Mouse (Mus musculus) MEL (cell line): ENCODE measurements at regions not wholly inside any gene's neighbourhood (a gene's known extent, or its start where the extent isn't known, plus 50 kb on each side); places are given as distances from the start of the nearest gene placed in this dataset.

Source experiments
- CHD1 ChIP-seq: IDR thresholded peaks from 2 replicates; pipeline ENCODE4 v1.6.1; 2012; ENCODE audit warnings: low read depth, mild to moderate bottlenecking, inconsistent platforms, low read length, improper control_type of control experiment
- CTCF ChIP-seq, 3 experiments: IDR thresholded peaks in 2 of 3; conservative IDR thresholded peaks in 1 of 3; 2 replicates each; pipeline ENCODE4 v1.5.1; 2011 to 2012; ENCODE audit warnings: low read length in 3 of 3, low read depth in 2 of 3, mild to moderate bottlenecking in 2 of 3, improper control_type of control experiment in 1 of 3, inconsistent platforms in 1 of 3, mixed read lengths in 1 of 3, moderate library complexity in 1 of 3; ENCODE audit not compliant: control insufficient read depth in 1 of 3, insufficient read depth in 1 of 3, poor library complexity in 1 of 3, severe bottlenecking in 1 of 3
- GATA1 ChIP-seq: IDR thresholded peaks from 2 replicates; pipeline ENCODE4 v1.6.1; 2011; ENCODE audit warnings: low read depth, low read length, improper control_type of control experiment
- MAX ChIP-seq: IDR thresholded peaks from 2 replicates; pipeline ENCODE4 v1.6.1; 2011; ENCODE audit warnings: low read length, improper control_type of control experiment
- MAZ ChIP-seq: IDR thresholded peaks from 2 replicates; pipeline ENCODE4 v1.6.1; 2012; ENCODE audit warnings: low read depth, mild to moderate bottlenecking, inconsistent platforms, low read length, improper control_type of control experiment
- MYC ChIP-seq: IDR thresholded peaks from 2 replicates; pipeline ENCODE4 v1.6.1; 2011; ENCODE audit warnings: low read depth, mild to moderate bottlenecking, low read length, improper control_type of control experiment, moderate library complexity
- POLR2A ChIP-seq, 2 experiments: IDR thresholded peaks; 2 replicates each; pipeline ENCODE4 v1.6.1; 2011 to 2012; ENCODE audit warnings: low read length in 2 of 2, mild to moderate bottlenecking in 2 of 2, control low read depth in 1 of 2, improper control_type of control experiment in 1 of 2, low read depth in 1 of 2, moderate library complexity in 1 of 2; ENCODE audit not compliant: control insufficient read depth in 1 of 2, insufficient read depth in 1 of 2, poor library complexity in 1 of 2
- SIN3A ChIP-seq: IDR thresholded peaks from 2 replicates; pipeline ENCODE4 v1.6.1; 2012; ENCODE audit warnings: low read length, improper control_type of control experiment, inconsistent platforms
- TAL1 ChIP-seq: IDR thresholded peaks from 2 replicates; pipeline ENCODE4 v1.6.1; 2012; ENCODE audit warnings: mild to moderate bottlenecking, inconsistent platforms, low read length, moderate library complexity, mixed read lengths
- USF1 ChIP-seq: IDR thresholded peaks from 2 replicates; pipeline ENCODE4 v1.6.1; 2014; ENCODE audit warnings: low read depth, mild to moderate bottlenecking, inconsistent platforms, low read length, improper control_type of control experiment, moderate library complexity
- USF2 ChIP-seq, 2 experiments: IDR thresholded peaks; 2 replicates each; pipeline ENCODE4 v1.6.1; 2011 to 2012; ENCODE audit warnings: improper control_type of control experiment in 2 of 2, low read length in 2 of 2, borderline replicate concordance in 1 of 2, inconsistent platforms in 1 of 2, low read depth in 1 of 2, mild to moderate bottlenecking in 1 of 2; ENCODE audit not compliant: insufficient read depth in 1 of 2
- ZC3H11A ChIP-seq: IDR thresholded peaks from 2 replicates; pipeline ENCODE4 v1.6.1; 2012; ENCODE audit warnings: low read depth, mild to moderate bottlenecking, inconsistent platforms, low read length, improper control_type of control experiment
- ZNF384 ChIP-seq: IDR thresholded peaks from 2 replicates; pipeline ENCODE4 v1.6.1; 2012; ENCODE audit warnings: low read depth, mild to moderate bottlenecking, inconsistent platforms, low read length, improper control_type of control experiment

DNA sequence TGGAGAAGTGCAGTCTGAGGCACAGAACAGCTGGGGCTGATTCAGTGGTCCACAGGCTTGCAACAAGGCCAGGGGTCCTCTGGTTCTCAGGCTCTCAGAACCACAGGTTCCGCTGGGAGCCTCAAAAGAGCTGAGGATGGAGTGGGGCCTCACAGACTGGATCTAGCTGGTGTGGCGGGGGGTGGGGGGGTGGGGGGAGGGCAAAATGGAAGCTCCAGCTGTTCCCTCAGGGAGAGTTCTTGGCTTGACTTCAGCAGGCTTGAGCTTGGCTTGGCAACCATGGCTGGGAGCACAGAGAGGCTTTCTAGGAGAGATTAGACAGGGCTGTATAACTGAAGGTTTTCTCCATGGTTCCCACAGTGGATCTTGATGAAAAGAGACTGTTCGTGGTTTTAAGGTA is 553.1 kb upstream of the Impad1 start:
- TF ChIP-seq TAL1: no peak
- no peak for TF ChIP-seq CHD1
- TF ChIP-seq CTCF (IDR thresholded peaks at IDR 0.05 in 2 of 3, conservative IDR thresholded peaks at IDR 0.05 in 1 of 3; ENCODE audit: control insufficient read depth in 1 of 3, insufficient read depth in 1 of 3, low read depth in 2 of 3, low read length in 3 of 3, poor library complexity in 1 of 3, severe bottlenecking in 1 of 3): no peak
- no peak for TF ChIP-seq MAX
- no peak for TF ChIP-seq POLR2A (IDR thresholded peaks at IDR 0.05; ENCODE audit: control insufficient read depth in 1 of 2, insufficient read depth in 1 of 2, low read depth in 1 of 2, low read length in 2 of 2, poor library complexity in 1 of 2)
- TF ChIP-seq GATA1: no peak
- TF ChIP-seq MYC: no peak
- TF ChIP-seq ZC3H11A: no peak
- no peak for TF ChIP-seq USF1
- TF ChIP-seq SIN3A: no peak
- TF ChIP-seq USF2 (IDR thresholded peaks at IDR 0.05; ENCODE audit: borderline replicate concordance in 1 of 2, insufficient read depth in 1 of 2, low read depth in 1 of 2, low read length in 2 of 2): no peak
- no peak for TF ChIP-seq MAZ
- TF ChIP-seq ZNF384: no peak
